Mouse (Mus musculus): ENCODE data around the gene Pak2.
"Not testable (repeated sequence)": the region's sequence is repeated elsewhere in the genome, so short reads cannot be mapped to it uniquely, and the experiment has no call there.

Gene Pak2

GRCm38 (mm10) chr16:32078991-32079511 lies at the start of gene Pak2:
Gene Pak2, minus strand, starts transcription at chr16:32079342.
- peak; percentile 85 for DNase-seq

- DNase-seq = no peak
These were observed 47.9 kb upstream of the Pak2 start for GRCm38 (mm10) chr16:32127046-32127445.

GRCm38 (mm10) chr16:32125364-32125763 lies 46.2 kb upstream of the Pak2 start:
- no peak for DNase-seq

DNA sequence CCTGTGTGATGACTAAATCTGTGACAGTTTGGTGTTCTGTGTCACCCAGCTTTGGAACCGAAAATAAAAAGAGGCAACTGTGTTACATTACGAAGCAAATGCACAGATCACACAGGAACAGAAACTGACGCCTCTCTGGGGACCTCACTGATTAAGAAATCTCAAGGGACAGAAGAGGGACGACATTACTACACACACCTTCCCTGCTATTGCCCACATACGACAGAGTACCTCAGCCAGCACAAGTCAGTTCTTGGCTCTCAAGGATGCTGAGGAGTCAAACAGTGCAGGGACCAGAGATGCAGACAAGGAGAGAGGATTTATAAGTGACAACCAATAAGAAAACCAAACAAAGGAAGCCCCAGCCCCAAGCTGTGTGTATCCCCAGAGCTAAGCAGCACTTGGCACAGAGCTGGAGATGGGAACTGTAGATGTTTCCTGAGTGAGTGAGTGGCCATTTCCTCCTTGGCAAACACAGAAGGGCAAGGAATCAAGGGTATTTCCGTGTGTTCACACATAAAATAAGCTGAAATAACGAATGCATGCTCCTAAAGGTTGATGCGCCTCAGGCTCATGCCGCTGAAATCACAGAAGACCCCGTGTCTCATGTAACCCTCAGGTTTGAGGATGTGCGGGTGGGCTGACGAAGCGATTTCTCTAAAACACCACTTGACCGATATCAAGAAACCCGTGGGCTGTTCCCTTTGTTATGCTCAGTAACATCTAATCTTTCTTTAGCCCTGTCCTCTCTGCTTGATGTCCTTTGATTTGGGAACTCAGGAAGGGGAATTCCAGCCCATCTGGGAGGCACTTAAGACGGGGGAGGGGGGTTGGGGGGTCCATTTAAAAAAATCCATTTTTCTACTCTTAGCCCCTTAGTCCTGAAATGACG lies 45.5 kb upstream of the Pak2 start:
- DNase-seq = no peak

DNA sequence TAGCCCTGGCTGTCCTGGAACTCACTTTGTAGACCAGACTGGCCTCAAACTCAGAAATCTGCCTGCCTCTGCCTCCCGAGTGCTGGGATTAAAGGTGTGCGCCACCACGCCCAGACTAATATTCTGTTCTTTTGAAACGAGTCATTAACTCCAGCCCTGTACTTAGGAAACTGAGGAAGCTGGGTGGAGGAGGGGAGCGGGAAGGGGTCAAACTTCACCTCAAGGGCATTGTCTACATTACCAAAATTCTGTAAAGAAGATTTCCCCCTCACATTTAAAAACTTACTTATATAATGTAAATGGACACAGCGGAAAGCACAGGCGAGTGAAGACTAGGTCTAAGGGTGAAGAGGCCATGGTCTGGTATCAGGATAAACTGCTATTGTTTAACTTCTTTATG lies 44.9 kb upstream of the Pak2 start:
- DNase-seq = no peak

GRCm38 (mm10) chr16:32120454-32120853 lies 41.3 kb upstream of the Pak2 start:
- DNase-seq = no peak

DNA sequence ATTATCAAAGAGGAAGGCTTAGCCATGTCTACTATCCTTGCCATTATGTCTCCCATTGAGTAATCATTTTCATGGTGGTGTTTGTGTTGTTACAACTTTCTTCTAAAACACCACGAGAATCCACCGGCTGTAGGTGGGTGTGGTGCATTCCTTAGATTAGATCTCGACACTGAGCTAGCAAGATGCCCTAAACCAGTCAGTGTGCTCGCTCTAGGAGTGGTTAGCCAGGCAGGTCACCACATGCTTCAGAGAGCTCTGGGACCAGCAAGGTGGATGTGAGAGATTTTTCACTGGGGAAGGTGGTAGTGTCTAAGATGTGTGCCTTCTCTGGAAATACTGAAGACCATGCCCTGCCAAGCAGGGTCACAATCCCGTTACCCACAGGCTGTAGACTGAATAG lies 37.0 kb upstream of the Pak2 start:
- DNase-seq = no peak

- DNase-seq = no peak
These were observed 36.6 kb upstream of the Pak2 start for GRCm38 (mm10) chr16:32115781-32116180.

- peak; percentile 91 for DNase-seq
These were observed 36.0 kb upstream of the Pak2 start for GRCm38 (mm10) chr16:32114968-32115695.

DNA sequence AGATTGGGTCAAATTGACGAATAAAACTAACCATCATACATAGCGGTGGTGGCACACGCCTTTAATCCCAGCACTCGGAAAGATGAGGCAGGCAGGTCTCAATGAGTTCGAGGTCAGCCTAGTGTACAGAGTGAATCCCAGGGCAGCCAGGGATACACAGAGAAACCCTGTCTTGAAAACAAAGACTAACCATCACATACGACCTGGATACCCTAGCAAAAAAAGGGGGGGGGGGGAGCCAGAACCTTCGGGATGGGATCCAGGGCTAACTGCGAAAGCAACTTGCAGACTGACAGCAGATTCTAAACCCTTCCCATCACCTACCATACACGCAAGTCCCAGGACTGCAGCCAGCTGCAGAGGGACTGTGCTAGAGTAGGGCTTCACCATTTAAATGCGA lies 35.3 kb upstream of the Pak2 start:
- DNase-seq = no peak

DNA sequence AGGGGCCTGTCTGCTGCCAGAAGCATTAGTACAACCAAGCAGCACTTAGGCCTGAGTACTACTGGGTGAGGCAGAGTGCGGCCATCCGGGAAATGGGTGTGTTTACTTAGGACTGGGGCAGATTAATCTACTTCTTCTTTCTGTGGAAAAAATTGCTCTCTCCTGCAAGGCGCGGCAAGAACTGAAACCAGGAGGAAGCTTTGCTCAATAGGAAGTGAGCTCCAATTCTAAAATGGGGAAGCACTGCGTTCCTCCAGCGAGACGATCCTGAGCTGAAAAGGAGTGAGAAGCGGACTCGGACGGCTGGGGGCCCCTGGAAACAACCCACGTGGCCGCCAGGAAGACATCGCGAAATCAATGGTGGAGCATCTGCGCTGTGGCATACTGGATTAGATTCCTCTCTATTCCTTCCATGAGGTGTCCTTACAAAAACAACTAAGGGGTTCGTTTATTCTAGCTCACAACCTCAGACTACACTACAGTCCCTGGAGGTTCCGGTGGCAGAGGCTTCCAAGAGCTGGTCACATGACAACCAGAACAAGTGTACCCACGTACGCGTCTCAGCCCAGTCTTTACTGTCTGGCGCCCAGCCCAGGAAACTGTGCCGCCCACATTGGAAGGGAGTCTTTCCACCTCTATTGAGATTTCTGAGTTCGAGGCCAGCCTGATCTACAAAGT lies 34.5 kb upstream of the Pak2 start:
- peak; percentile 63 for DNase-seq

DNA sequence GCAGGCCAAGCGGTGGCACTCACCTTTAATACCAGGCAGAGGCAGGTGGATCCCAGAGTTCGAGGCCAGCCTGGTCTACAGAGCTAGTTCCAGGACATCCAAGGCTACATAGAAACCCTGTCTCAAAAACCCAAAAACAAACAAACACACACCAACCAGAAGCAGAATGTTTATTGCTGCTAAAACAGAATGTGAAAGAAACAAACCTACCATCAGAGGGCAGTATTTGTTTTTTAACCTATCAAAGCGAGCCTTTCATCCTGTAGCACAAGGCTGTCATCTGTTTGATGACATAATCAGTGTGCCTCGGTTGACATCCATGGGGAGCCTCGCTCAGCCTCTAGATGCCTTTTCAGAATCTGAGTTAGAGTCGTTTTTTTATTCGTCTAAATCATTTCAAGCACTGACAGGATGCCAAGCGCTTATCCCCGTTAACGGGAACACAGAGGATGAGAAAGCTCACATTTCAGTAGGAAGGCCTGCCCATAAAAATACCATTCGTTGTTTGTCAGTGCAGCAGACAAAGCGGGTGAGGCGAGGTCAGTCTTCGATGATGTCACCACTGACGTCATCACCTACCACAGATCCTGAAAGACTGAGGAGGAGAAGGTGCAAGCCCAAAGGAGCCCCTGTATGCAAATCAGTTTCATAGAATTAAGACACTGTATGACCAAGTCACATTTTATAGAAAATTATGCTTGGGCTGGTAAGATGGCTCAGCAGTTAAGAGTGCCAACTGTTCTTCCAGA lies 32.0 kb upstream of the Pak2 start:
- no peak for DNase-seq

- DNase-seq = no peak
These were observed 29.4 kb upstream of the Pak2 start for GRCm38 (mm10) chr16:32108578-32108977.

DNA sequence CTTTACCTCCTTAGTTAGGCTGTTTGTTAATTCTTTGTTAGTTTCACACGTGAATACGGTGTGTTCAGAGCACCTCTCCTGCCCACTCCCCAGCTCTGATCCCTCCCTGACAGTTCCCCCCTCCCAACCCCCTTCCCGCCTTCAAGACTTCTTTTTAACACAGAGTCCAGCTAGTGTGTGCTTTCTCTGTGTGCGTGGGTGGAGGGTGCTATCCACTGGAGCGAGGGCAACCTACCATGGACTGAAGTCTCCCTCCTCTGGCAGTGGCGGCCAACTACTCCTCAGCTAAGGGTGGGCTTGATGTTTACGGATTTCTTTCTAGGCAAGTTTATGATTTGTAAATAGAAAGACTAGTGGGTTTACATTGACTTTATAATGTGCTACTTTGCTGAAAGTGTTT lies 29.0 kb upstream of the Pak2 start:
- DNase-seq = peak; percentile 76

DNA sequence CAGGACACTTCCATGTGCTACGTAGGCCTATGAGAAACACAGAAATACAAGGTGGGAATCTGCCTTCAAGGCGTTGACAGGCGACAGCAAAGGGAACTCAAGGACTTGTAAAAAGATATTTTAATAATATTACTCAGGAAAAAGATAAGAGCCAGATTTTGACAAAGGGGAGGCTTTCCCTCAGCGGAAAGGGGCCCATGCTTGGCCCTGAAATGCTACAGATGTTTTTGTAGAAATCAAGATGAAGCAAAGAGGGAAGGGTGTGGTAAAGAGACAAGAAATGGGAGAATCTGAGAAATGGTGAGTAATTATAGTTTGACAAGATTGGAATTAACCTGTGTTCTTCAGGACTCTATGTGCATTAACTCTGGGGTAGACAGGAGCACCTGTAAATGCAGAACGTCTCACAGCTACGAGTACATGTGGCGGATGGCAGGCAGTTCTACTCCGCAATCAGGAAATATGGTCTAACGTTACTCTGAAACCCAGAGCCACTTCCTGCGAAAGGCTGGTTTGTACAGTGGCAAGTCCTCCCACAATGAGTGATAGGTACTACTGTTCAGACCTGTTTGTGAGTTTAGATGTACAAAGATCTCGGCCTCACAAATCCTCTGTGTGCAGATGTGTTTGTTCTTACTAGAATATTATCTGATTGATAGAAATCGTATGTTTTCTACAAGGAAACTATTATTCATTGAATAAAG lies 28.4 kb upstream of the Pak2 start:
- peak; percentile 79 for DNase-seq

- no peak for DNase-seq
These were observed 26.6 kb upstream of the Pak2 start for GRCm38 (mm10) chr16:32105698-32106097.

DNA sequence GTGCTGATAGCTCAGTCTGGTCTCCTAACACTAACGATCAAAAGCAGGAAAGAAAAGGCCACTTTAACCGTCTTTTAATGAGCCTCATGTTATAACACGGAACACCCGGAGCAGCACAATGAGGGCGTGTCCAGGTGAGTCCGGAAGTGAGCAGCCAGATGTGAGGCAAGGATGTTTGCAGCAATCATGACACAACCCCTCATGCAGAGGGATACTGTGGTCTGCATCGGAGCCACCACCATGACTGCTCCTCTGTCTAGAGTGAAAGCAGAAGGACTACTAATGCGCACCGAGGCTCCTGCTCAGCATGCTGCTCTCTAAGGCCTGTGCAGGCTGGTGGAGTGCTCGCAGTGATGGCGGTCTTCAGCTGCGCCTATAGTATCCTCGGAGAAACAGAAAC lies 23.2 kb upstream of the Pak2 start:
- no peak for DNase-seq

DNA sequence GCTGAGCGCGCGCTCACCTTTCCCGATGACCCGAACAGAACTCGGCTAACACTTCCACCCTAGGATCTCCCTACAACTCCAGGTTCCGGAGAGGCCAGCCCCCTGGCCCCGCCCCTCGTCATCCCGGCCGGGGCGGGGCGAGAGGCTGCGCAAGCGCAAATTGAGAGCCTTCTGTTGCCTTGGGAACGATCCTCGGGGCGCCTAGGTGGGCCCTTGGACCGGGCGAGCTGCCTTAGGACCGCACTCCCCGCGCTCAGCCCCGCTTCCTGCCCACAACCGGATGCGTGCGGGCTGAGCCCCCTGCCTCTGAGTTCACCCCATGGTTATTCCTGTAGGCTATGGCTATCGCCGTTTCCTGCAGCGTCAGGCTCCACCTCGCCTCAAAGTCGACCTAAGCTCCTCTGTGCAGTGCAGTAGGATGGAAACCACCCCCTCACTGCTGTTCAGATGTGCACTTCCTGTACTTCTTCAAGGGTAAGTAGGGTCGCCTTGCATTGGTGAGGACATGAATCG lies 20.6 kb upstream of the Pak2 start, which contains the start of the genes Pigx and Cep19:
Pigx (minus strand) TSS at position 103 of the 513 bp plus-strand sequence.
Cep19 (plus strand) TSS at position 163 of the 513 bp plus-strand sequence.
- peak; percentile 92 for DNase-seq

- DNase-seq = peak; percentile 66
These were observed 19.9 kb upstream of the Pak2 start for GRCm38 (mm10) chr16:32098897-32099637.

GRCm38 (mm10) chr16:32097757-32098156 lies 18.6 kb upstream of the Pak2 start:
- DNase-seq = not testable (repeated sequence)

GRCm38 (mm10) chr16:32091466-32091865 lies 12.3 kb upstream of the Pak2 start:
- no peak for DNase-seq
